Mouse (Mus musculus) bone marrow macrophage, adult 2 months (primary cell): ENCODE data around the gene Wfdc1. TPM values are rescaled to one million over a fixed set of nuclear protein-coding genes. Genes with fewer than 3 reads are reported as not detected.

Experiments used
- H3K27ac ChIP-seq: 2 replicates; pipeline ENCODE4 v1.5.1; 2012; ENCODE audit warnings: low read depth, low read length; ENCODE audit not compliant: insufficient read depth
- H3K4me1 ChIP-seq: 2 replicates; pipeline ENCODE4 v1.6.1; 2012; ENCODE audit warnings: low read length; ENCODE audit not compliant: control insufficient read depth, insufficient read depth
- H3K4me3 ChIP-seq: 2 replicates; pipeline ENCODE4 v1.5.1; 2012; ENCODE audit warnings: mild to moderate bottlenecking, low read length, moderate library complexity; ENCODE audit not compliant: insufficient read depth
- CTCF ChIP-seq: IDR thresholded peaks from 2 replicates; pipeline ENCODE4 v1.5.1; 2012; ENCODE audit warnings: low read depth, mild to moderate bottlenecking, low read length, moderate library complexity
- POLR2A ChIP-seq: IDR thresholded peaks from 2 replicates; pipeline ENCODE4 v1.6.1; 2012; ENCODE audit warnings: mild to moderate bottlenecking, low read depth, low read length, borderline replicate concordance
- polyA plus RNA-seq: library from polyadenylated mRNA; stranded (reverse); fragments of >200 nt; gene quantifications from 2 replicates; pipeline ENCODE4 v1.2.4, GENCODE M21; 2012; ENCODE audit not compliant: missing spikeins, insufficient read depth, insufficient read length

Gene Wfdc1
- polyA plus RNA-seq, 1 experiment = not detected

DNA sequence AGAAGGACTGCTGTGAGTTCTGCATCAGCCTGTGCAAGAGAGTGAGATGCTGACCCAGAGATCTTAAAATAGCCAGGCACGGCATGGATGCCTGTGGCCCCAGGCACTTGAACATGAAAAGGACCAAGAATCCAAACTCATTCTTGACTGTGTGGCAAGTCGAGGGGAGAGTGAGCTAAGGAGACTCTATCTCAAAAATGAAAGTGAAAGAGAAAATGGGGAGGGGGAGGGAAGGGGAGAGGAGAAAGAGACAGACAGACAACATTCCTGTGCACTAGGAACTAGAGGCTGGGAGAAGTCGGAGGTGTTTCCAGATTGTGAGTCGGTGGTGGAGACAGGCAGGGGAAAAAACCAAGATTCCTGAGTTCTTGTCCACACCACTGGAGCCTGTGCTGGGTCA is 57.5 kb downstream of the Wfdc1 start:
- H3K27ac ChIP-seq = no peak overlapping the region
- no peak overlapping the region for H3K4me3 ChIP-seq
- TF ChIP-seq CTCF (no peak), POLR2A (no peak)
- H3K4me1 ChIP-seq = no peaks in the 10 kb centered on the region

DNA sequence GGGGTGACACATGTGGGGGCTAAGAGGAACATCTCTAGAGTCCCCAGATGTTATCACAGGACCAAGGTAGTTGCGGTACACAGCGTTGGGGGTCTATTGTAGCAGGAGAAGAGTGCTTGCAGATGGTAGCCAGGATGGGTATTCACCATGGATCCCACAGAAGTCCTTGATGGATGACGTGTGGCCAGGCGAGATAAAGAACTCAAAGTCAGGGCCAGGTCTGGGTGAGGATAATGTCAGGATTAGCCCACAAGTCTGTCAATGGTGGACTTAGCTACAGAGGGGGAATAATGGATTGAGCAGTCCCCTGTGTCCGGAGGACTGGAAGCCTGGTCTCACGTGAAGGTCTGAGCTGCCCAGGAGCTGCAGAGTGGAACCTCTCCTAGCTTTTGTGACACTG is 58.4 kb downstream of the Wfdc1 start:
- no peak for TF ChIP-seq CTCF
- TF ChIP-seq POLR2A = no peak
- H3K4me3 ChIP-seq = no peak overlapping the region

DNA sequence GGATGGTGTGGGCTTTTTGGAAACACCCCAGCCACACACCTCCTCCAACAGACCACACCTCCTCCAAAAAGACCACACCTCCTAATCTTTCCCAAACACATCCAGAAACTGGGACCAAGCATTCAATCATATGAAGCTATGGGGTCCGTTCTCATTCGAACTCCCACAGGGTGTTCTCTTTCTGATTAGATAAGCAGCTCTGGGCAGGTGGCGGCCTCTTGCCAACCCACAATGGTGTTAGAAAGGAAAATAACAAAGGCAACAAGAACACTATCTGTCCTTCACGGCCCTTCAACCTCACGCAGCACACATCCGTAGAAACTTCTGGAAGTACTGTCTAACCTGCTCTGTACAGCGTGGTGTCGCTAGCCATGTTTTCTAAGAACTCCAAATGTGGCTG is 60.9 kb downstream of the Wfdc1 start:
- no peak for TF ChIP-seq POLR2A
- TF ChIP-seq CTCF = no peak
- H3K4me3 ChIP-seq = no peak overlapping the region
- H3K27ac ChIP-seq = no peak overlapping the region
- H3K4me1 ChIP-seq = no peaks in the 10 kb centered on the region

More for the DNA sequence above, 58.4 kb downstream of the Wfdc1 start:
- no peaks in the 10 kb centered on the region for H3K4me1 ChIP-seq
- no peak overlapping the region for H3K27ac ChIP-seq

DNA sequence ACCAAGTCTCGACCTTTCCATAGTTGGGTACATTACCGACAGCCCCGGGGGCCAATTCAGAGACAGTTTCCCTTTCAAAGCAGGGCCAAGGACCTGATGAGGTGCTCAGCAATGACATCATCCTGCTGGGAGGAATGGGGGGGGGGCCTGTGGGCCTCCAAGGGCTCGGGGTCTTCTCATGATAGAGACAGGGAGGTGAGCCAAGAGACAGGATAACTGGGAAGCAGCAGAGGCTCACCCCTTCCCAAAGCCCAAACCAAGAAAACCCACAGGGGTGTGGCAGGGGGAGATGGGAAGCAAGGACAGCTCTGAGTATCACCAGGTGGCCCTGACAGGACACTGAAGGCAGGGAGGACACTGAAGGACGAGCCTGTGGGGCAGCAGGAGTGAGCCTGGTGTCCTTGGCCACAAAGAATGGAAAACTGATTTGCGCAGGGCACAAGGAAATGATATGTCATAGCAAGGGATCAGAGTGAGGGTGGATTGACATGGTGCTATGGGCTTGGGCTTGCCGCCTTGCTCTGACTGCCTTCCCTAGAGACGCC is 62.3 kb downstream of the Wfdc1 start:
- Histone ChIP-seq H3K4me1 (no peaks in the 10 kb centered on the region), H3K27ac (no peak overlapping the region), H3K4me3 (no peak overlapping the region)
- TF ChIP-seq CTCF (no peak), POLR2A (no peak)

DNA sequence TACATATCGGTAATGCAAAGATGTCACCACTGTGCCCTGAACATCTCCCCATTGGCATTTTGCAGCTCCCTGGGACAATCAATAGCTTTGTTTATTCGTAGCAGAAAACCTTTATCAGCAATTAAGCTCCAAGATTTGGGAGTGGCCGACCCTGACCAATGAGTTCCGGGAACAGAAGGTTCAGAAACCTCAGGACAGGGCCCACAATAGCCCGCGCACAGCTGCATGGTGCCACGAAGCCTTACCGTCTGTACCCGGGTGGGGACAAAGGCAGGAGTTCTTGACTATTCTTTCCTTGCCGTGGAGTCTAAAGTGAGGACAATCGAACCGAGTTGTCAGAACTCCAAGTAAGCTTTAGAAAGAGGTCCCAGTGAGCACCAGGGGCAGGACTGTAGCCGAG is 65.9 kb downstream of the Wfdc1 start:
- no peak overlapping the region for H3K4me3 ChIP-seq
- TF ChIP-seq POLR2A (no peak), CTCF (no peak)
- H3K4me1 ChIP-seq = no peaks in the 10 kb centered on the region
- no peak overlapping the region for H3K27ac ChIP-seq

DNA sequence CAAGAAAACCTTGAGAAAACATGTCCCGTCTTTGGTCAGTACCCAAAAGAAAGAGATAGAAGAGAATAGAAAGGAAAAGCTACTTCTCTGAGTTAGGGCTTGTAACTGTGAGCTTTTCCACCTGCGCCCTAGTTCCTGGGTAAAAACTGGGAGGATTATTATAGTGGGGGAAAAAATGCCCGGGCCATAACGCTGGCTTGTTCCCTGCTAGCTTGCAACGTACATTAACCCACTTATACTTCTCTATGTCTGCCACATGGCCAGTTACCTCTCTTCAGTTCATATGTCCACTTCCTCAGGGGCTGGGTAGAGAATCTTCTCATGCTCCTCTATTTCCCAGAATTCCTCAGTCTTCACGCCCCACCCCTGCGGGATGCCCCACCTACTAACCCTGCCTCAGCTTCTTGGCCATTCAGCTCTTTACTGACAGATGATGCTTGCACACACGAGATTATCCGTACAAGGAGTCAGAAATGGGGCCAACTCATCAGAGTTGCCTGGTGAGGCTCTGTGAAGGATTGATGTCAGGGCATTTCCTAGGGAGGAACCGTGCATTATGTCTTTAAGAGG is 70.3 kb downstream of the Wfdc1 start:
- H3K4me3 ChIP-seq = no peak overlapping the region
- TF ChIP-seq CTCF (no peak), POLR2A (no peak)
- no peaks in the 10 kb centered on the region for H3K4me1 ChIP-seq
- no peak overlapping the region for H3K27ac ChIP-seq

DNA sequence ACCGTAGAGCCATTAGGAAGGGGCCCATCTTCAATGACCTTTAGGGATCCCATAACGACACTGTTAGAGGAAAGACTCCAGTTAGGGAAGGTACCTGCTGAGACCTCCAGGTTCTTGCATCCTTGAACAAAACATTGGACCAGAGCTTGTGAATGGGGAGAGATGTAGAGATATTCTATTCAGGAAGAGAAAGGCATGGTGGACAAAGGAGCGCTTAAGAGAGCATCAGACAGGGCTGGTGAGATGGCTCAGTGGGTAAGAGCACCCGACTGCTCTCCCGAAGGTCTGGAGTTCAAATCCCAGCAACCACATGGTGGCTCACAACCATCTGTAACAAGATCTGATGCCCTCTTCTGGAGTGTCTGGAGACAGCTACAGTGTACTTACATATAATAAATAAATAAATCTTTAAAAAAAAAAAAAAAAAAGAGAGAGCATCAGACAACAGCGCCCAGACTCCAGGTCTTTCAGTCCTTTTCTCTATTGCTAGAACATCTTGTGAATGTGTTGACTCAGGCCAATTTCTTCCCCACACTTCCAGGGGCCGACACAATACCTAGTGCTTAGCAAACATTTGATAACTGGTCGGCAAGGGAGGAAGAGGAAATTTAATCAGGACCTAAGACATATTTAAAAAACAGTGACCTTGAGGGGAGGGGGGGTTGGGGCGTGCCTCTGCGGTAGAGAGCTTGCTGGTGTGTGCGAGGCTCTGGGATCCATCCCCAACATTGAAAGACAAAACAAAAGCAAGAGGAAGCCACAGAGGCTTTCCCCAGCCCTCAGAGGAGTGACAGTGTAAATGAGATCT is 71.1 kb downstream of the Wfdc1 start:
- no peaks in the 10 kb centered on the region for H3K4me1 ChIP-seq
- H3K4me3 ChIP-seq = no peak overlapping the region
- H3K27ac ChIP-seq = no peak overlapping the region
- TF ChIP-seq CTCF (no peak), POLR2A (no peak)

Other genes with a start within 250 kb of the Wfdc1 start
- 33.8 and 34.3 TPM in 2 replicates for gene Osgin1, start 232.2 kb upstream of the Wfdc1 start, polyA plus RNA-seq
- not detected in 2 replicates for gene Necab2, start 219.6 kb upstream of the Wfdc1 start, polyA plus RNA-seq
- not detected in 2 replicates for gene Slc38a8, start 164.7 kb upstream of the Wfdc1 start, polyA plus RNA-seq
- gene Mbtps1, start 107.6 kb upstream of the Wfdc1 start, polyA plus RNA-seq = 33.1 and 37.9 TPM in 2 replicates
- gene Hsdl1, start 91.2 kb upstream of the Wfdc1 start, polyA plus RNA-seq = 29.3 and 30.7 TPM in 2 replicates
- not detected in 2 replicates for gene Dnaaf1, start 91.1 kb upstream of the Wfdc1 start, polyA plus RNA-seq
- 7.1 TPM in 2 replicates for gene Taf1c, start 61.1 kb upstream of the Wfdc1 start, polyA plus RNA-seq
- not detected in 2 replicates for gene Adad2, start 53.6 kb upstream of the Wfdc1 start, polyA plus RNA-seq
- not detected in 2 replicates for gene Kcng4, start 30.7 kb upstream of the Wfdc1 start, polyA plus RNA-seq
- not detected in 2 replicates for gene Atp2c2, start 33.6 kb downstream of the Wfdc1 start, polyA plus RNA-seq
- 5.4 and 6.5 TPM in 2 replicates for gene Tldc1, start 112.1 kb downstream of the Wfdc1 start, polyA plus RNA-seq
- gene Cotl1, start 174.2 kb downstream of the Wfdc1 start, polyA plus RNA-seq = 472 and 492 TPM in 2 replicates
- gene Klhl36, start 195.9 kb downstream of the Wfdc1 start, polyA plus RNA-seq = 7.6 and 8.3 TPM in 2 replicates
- gene Usp10, start 244.0 kb downstream of the Wfdc1 start, polyA plus RNA-seq = 17.3 and 19.2 TPM in 2 replicates
- gene Gm20388, start 244.5 kb downstream of the Wfdc1 start, polyA plus RNA-seq = 32.7 and 45.3 TPM in 2 replicates